Mouse (Mus musculus): ENCODE measurements around the gene Mcub. TPM values are rescaled to one million over a fixed set of nuclear protein-coding genes. Genes with fewer than 3 reads are reported as not detected.

The Mcub gene
- polyA plus RNA-seq, 1 experiment, result 33.7 TPM

DNA sequence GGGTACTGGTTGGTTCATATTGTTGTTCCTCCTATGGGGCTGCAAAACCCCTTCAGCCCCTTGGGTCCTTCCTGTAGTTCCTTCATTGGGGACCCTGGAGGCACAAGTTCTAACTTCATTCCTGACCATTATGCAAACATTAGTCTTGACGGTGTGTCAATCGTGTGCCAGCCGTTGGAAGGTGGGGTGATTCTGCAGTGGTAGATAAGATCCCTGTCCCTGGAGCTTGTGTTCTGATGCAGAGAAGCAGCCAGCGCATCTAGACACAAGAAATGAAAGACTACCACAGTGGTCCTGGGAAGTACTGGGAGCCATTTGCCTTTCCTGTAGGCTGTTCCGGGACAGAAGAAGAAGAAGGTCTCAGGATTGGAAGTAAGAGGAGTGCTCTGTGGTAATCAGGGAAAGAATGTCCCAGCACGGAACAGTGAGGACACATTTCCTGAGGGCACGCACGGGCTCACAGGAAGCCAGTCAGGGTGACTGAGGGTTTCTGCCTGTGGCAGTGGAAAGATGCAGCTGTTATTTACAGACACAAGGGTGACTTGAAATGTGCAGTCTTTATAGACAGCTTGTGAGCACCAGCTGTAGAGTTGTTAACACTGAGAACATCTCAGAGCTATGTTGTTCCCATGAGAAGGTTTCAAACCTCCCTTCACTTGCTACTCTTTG lies 88.9 kb downstream of the Mcub start:
- Histone ChIP-seq H3K27ac (ENCODE audit: insufficient read depth, low read length) (no peak overlapping the region), H3K4me3 (ENCODE audit: insufficient read depth, low read length) (no peak overlapping the region), H3K4me1 (ENCODE audit: control insufficient read depth, insufficient read depth, low read length) (no peaks in the 10 kb centered on the region; the same call in 1 of the 2 replicates)
- TF ChIP-seq POLR2A (IDR thresholded peaks at IDR 0.05; ENCODE audit: low read depth, low read length), result no peak
- no peak for TF ChIP-seq CTCF (IDR thresholded peaks at IDR 0.05; ENCODE audit: borderline replicate concordance, insufficient read depth, low read length)

GRCm38 (mm10) chr3:129879913-129880312 lies 90.1 kb downstream of the Mcub start:
- no peak overlapping the region for H3K27ac ChIP-seq (ENCODE audit: insufficient read depth, low read length)
- no peak overlapping the region for H3K4me3 ChIP-seq (ENCODE audit: insufficient read depth, low read length)
- H3K4me1 ChIP-seq (ENCODE audit: control insufficient read depth, insufficient read depth, low read length), result no peaks in the 10 kb centered on the region; the same call in 1 of the 2 replicates
- no peak for TF ChIP-seq CTCF (IDR thresholded peaks at IDR 0.05; ENCODE audit: borderline replicate concordance, insufficient read depth, low read length)
- TF ChIP-seq POLR2A (IDR thresholded peaks at IDR 0.05; ENCODE audit: low read depth, low read length), result no peak

DNA sequence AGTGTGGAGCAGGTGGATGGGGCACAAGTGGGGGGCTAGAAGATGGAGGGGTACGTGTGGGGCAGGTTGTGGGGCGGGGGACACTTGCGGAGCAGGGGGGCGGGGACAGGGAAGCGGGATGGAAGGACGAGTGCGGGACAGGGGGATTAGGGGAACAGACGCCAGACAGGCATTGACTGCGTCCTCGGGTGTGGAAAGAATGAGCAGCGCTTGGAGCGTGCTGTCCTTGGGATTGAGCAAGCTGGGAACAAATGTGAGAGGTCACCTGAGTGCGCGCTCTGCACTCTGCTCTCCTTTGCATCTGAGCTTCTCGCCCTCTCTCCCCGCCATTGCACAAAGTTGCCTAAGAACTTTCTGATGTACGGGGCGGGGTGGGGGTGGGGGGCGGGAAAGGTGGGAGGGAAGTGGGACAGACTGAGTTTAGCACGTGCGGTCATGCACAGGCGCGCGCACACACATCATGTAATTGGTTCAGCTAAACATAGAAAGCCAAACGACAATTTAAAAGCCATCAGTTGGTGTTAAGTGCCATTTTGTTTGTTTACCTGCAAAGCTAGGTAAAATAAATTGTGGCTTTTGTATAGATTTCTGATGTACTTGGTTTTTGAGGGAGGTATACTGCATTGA lies 90.8 kb downstream of the Mcub start:
- no peaks in the 10 kb centered on the region; the same call in 1 of the 2 replicates for H3K4me1 ChIP-seq (ENCODE audit: control insufficient read depth, insufficient read depth, low read length)
- no peak overlapping the region for H3K27ac ChIP-seq (ENCODE audit: insufficient read depth, low read length)
- peak overlapping the region; percentile 71 for H3K4me3 ChIP-seq (ENCODE audit: insufficient read depth, low read length)
- no peak for TF ChIP-seq POLR2A (IDR thresholded peaks at IDR 0.05; ENCODE audit: low read depth, low read length)
- TF ChIP-seq CTCF (IDR thresholded peaks at IDR 0.05; ENCODE audit: borderline replicate concordance, insufficient read depth, low read length), result no peak

DNA sequence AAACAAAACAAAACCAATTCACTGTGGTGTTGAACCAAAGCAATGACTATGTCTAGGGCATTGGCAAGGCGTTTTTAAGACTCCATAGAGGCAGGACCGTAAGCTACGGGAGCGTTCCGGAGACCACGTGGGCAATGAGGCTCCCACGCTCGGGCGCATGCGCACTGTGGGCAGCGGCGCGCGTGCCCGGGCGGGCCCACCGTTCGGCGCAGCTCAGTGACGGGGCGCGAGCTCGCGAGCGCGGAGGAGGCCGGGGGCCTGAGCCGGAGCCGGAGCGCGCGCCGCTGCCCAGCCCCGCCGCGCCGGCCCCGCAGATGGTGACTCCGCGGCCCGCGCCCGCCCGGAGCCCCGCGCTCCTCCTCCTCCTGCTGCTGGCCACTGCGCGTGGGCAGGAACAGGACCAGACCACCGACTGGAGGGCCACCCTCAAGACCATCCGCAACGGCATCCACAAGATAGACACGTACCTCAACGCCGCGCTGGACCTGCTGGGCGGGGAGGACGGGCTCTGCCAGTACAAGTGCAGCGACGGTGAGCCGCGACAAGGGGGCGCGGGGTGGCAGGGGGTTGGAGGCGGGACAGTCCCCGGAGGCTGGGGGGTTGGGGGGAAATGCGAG lies 91.5 kb downstream of the Mcub start, which contains the start of gene Pla2g12a:
Gene Pla2g12a, plus strand, starts transcription at position 202 of the 617 bp plus-strand sequence.
- TF ChIP-seq POLR2A (IDR thresholded peaks at IDR 0.05; ENCODE audit: low read depth, low read length) (no peak; the same call in 1 of the 2 replicates), CTCF (IDR thresholded peaks at IDR 0.05; ENCODE audit: borderline replicate concordance, insufficient read depth, low read length) (no peak)
- Histone ChIP-seq H3K27ac (ENCODE audit: insufficient read depth, low read length) (no peak within 1 kb of the TSS), H3K4me1 (ENCODE audit: control insufficient read depth, insufficient read depth, low read length) (no peaks in the 10 kb centered on the region; the same call in 1 of the 2 replicates), H3K4me3 (ENCODE audit: insufficient read depth, low read length) (peak within 1 kb of the TSS; percentile 71)

- H3K27ac ChIP-seq (ENCODE audit: insufficient read depth, low read length), result no peak overlapping the region
- no peak for TF ChIP-seq CTCF (IDR thresholded peaks at IDR 0.05; ENCODE audit: borderline replicate concordance, insufficient read depth, low read length)
- no peak for TF ChIP-seq POLR2A (IDR thresholded peaks at IDR 0.05; ENCODE audit: low read depth, low read length)
- H3K4me1 ChIP-seq (ENCODE audit: control insufficient read depth, insufficient read depth, low read length), result no peaks in the 10 kb centered on the region; the same call in 1 of the 2 replicates
- H3K4me3 ChIP-seq (ENCODE audit: insufficient read depth, low read length), result no peak overlapping the region
Measured at GRCm38 (mm10) chr3:129877327-129877726, 92.7 kb downstream of the Mcub start.

Other genes starting within 250 kb of the Mcub start
- 1.3 and 1.6 TPM in 2 replicates for gene Egf, start 214.9 kb downstream of the Mcub start, polyA plus RNA-seq (2011; ENCODE audit: insufficient read length, low read depth, missing spikeins)
- not detected in 2 replicates for gene Lrit3, start 166.2 kb downstream of the Mcub start, polyA plus RNA-seq (2011; ENCODE audit: insufficient read length, low read depth, missing spikeins)
- gene Rrh, start 147.6 kb downstream of the Mcub start, polyA plus RNA-seq (2011; ENCODE audit: insufficient read length, low read depth, missing spikeins), result 0.46 and 0.55 TPM in 2 replicates
- 62.6 and 80.7 TPM in 2 replicates for gene Gar1, start 138.8 kb downstream of the Mcub start, polyA plus RNA-seq (2011; ENCODE audit: insufficient read length, low read depth, missing spikeins)
- not detected in 2 replicates for gene Cfi, start 134.3 kb downstream of the Mcub start, polyA plus RNA-seq (2011; ENCODE audit: insufficient read length, low read depth, missing spikeins)
- 21.1 and 30.5 TPM in 2 replicates for gene Pla2g12a, start 91.6 kb downstream of the Mcub start, polyA plus RNA-seq (2011; ENCODE audit: insufficient read length, low read depth, missing spikeins)
- 21.5 and 27.9 TPM in 2 replicates for gene Casp6, start 68.8 kb downstream of the Mcub start, polyA plus RNA-seq (2011; ENCODE audit: insufficient read length, low read depth, missing spikeins)
- 87.1 and 98.3 TPM in 2 replicates for gene Sec24b, start 91.3 kb upstream of the Mcub start, polyA plus RNA-seq (2011; ENCODE audit: insufficient read length, low read depth, missing spikeins)
- 0.62 and 5.0 TPM in 2 replicates for gene Col25a1, start 161.3 kb upstream of the Mcub start, polyA plus RNA-seq (2011; ENCODE audit: insufficient read length, low read depth, missing spikeins)